Mouse (Mus musculus) spleen, adult 2 months (tissue): ENCODE measurements around the gene Arl2bp. TPM values are rescaled to one million over a fixed set of nuclear protein-coding genes. Genes with fewer than 3 reads are reported as not detected.

Experiments used
- DNase-seq, 2 experiments: peaks; one replicate each; pipeline versions ENCODE4 v3.0.0 to v3.0.0-alpha.2; 2012 to 2021; ENCODE audit warnings: low spot score in 2 of 2, low read depth in 1 of 2
- H3K27ac ChIP-seq: fragments of 200-500 bp; 2 replicates; pipeline ENCODE4 v1.5.1; 2012; ENCODE audit warnings: low read length, inconsistent platforms; ENCODE audit not compliant: insufficient read depth
- H3K27me3 ChIP-seq: fragments of 200-500 bp; 2 replicates; pipeline ENCODE4 v1.6.1; 2012; ENCODE audit warnings: mild to moderate bottlenecking, moderate library complexity, low read length, inconsistent platforms; ENCODE audit not compliant: control insufficient read depth, insufficient read depth
- H3K36me3 ChIP-seq: fragments of 200-500 bp; 2 replicates; pipeline ENCODE4 v1.6.1; 2012; ENCODE audit warnings: mild to moderate bottlenecking, low read length, inconsistent platforms; ENCODE audit not compliant: control insufficient read depth, insufficient read depth
- H3K4me1 ChIP-seq: fragments of 200-500 bp; 2 replicates; pipeline ENCODE4 v1.6.1; 2011; ENCODE audit warnings: inconsistent platforms; ENCODE audit not compliant: control insufficient read depth, insufficient read depth, insufficient read length
- H3K4me3 ChIP-seq: fragments of 200-500 bp; 2 replicates; pipeline ENCODE4 v1.5.1; 2011; ENCODE audit warnings: mild to moderate bottlenecking, inconsistent platforms; ENCODE audit not compliant: insufficient read depth, insufficient read length; ENCODE audit errors: extremely low read depth
- CTCF ChIP-seq: fragments of 200-500 bp; IDR thresholded peaks from 2 replicates; pipeline ENCODE4 v1.5.1; 2011; ENCODE audit warnings: mild to moderate bottlenecking, inconsistent platforms; ENCODE audit not compliant: insufficient read depth, insufficient read length, insufficient replicate concordance; ENCODE audit errors: extremely low read depth
- POLR2A ChIP-seq: fragments of 200-500 bp; IDR thresholded peaks from 2 replicates; pipeline ENCODE4 v1.6.1; 2011; ENCODE audit warnings: low read depth, low read length, inconsistent platforms
- WGBS: fragments of 180-500 bp; shearing (Covaris S2); methylation state at CpG from one replicate; pipeline ENCODE4 v1.1.7; 2018; 5-methylcytosine and 5-hydroxymethylcytosine counted together
- polyA plus RNA-seq: library from polyadenylated mRNA; depleted of rRNA; stranded (reverse); fragments of >200 nt; gene quantifications from 2 replicates; pipeline ENCODE4 v1.2.3, GENCODE M21; 2012

Gene Arl2bp
- polyA plus RNA-seq, 1 experiment, result 50.2 TPM

- TF ChIP-seq POLR2A, result no peak
- no peak for TF ChIP-seq CTCF
- H3K27ac ChIP-seq, result no peak overlapping the region
- peaks cover 12% of the 10 kb centered on the region for H3K27me3 ChIP-seq
- peaks cover 8% of the 10 kb centered on the region for H3K4me1 ChIP-seq
- H3K4me3 ChIP-seq, result peak overlapping the region; percentile 48; the same call in 1 of the 2 replicates
- 4% methylated on average over 31 of the region's 31 CpGs for WGBS
- no peak for DNase-seq
- H3K36me3 ChIP-seq, result no peaks in the 10 kb centered on the region
These were observed 29.1 kb downstream of the Arl2bp start for GRCm38 (mm10) chr8:94695341-94695993.

- TF ChIP-seq CTCF (no peak), POLR2A (no peak)
- Histone ChIP-seq H3K4me1 (peaks cover 8% of the 10 kb centered on the region), H3K27me3 (peaks cover 12% of the 10 kb centered on the region), H3K36me3 (no peaks in the 10 kb centered on the region), H3K27ac (no peak within 1 kb of the TSS), H3K4me3 (peak within 1 kb of the TSS; percentile 48; the same call in 1 of the 2 replicates)
- peak in 1 of 2 experiments; percentile 36 for DNase-seq
- WGBS, result 1% methylated on average over 41 of the region's 41 CpGs
These were observed 29.6 kb downstream of the Arl2bp start, which contains the start of gene Pllp for GRCm38 (mm10) chr8:94695994-94696384. TSS of gene Pllp (minus strand) at chr8:94696278.

GRCm38 (mm10) chr8:94696566-94696965, 30.2 kb downstream of the Arl2bp start:
- H3K27me3 ChIP-seq, result peaks cover 12% of the 10 kb centered on the region
- no peak for DNase-seq
- no peak overlapping the region for H3K27ac ChIP-seq
- WGBS, result 60% methylated on average over 3 of the region's 3 CpGs
- H3K4me1 ChIP-seq, result peaks cover 8% of the 10 kb centered on the region
- H3K4me3 ChIP-seq, result no peak overlapping the region
- H3K36me3 ChIP-seq, result no peaks in the 10 kb centered on the region
- no peak for TF ChIP-seq CTCF
- no peak for TF ChIP-seq POLR2A

- WGBS, result 86% methylated on average over 6 of the region's 6 CpGs
- Histone ChIP-seq H3K36me3 (no peaks in the 10 kb centered on the region), H3K4me3 (no peak overlapping the region), H3K4me1 (peaks cover 8% of the 10 kb centered on the region), H3K27ac (no peak overlapping the region), H3K27me3 (peaks cover 12% of the 10 kb centered on the region)
- DNase-seq, result no peak
- no peak for TF ChIP-seq POLR2A
- no peak for TF ChIP-seq CTCF
These were observed 31.6 kb downstream of the Arl2bp start for GRCm38 (mm10) chr8:94697956-94698355.

- TF ChIP-seq POLR2A, result no peak
- TF ChIP-seq CTCF, result no peak
- peaks cover 8% of the 10 kb centered on the region for H3K4me1 ChIP-seq
- DNase-seq, result no peak
- 87% methylated on average over 16 of the region's 16 CpGs for WGBS
- H3K27me3 ChIP-seq, result peaks cover 12% of the 10 kb centered on the region
- no peak overlapping the region for H3K4me3 ChIP-seq
- no peak overlapping the region for H3K27ac ChIP-seq
- H3K36me3 ChIP-seq, result no peaks in the 10 kb centered on the region
These were observed 33.0 kb downstream of the Arl2bp start for GRCm38 (mm10) chr8:94699366-94699765.

GRCm38 (mm10) chr8:94700421-94700935, 34.1 kb downstream of the Arl2bp start:
- Histone ChIP-seq H3K27me3 (peaks cover 8% of the 10 kb centered on the region), H3K27ac (no peak overlapping the region), H3K36me3 (no peaks in the 10 kb centered on the region), H3K4me3 (no peak overlapping the region), H3K4me1 (peaks cover 6% of the 10 kb centered on the region)
- DNase-seq, result no peak
- 32% methylated on average over 4 of the region's 4 CpGs for WGBS
- TF ChIP-seq CTCF, result no peak
- no peak for TF ChIP-seq POLR2A

GRCm38 (mm10) chr8:94702156-94702555, 35.8 kb downstream of the Arl2bp start:
- Histone ChIP-seq H3K27me3 (no peaks in the 10 kb centered on the region), H3K4me1 (no peaks in the 10 kb centered on the region), H3K36me3 (no peaks in the 10 kb centered on the region), H3K27ac (no peak overlapping the region), H3K4me3 (no peak overlapping the region)
- DNase-seq, result no peak
- 79% methylated on average over 3 of the region's 3 CpGs for WGBS
- TF ChIP-seq POLR2A, result no peak
- no peak for TF ChIP-seq CTCF
